ENCODE assay signal across 8 mouse cellular contexts in genomic region chr7:63824009-63824408, GRCm38 (mm10).
DNase-seq lines count a peak whose midpoint lies in the region; ATAC-seq and TF ChIP-seq lines count a peak whose summit lies in the region.

No protein-coding gene starts in this region.

- intact Hi-C loops in heart, adult 2 months (cut with DNase I), result no loop called here

- no peak overlapping the region for H3K27ac ChIP-seq in heart, adult 2 months
- no peak overlapping the region for H3K27ac ChIP-seq in heart, embryonic 11.5 days (ENCODE audit: low read depth, low read length)
- no peak overlapping the region for H3K27ac ChIP-seq in forebrain, embryonic 10.5 days
- H3K27ac ChIP-seq in forebrain, embryonic 12.5 days, result no peak overlapping the region

- peaks cover 4% of the 10 kb centered on the region for H3K4me1 ChIP-seq in heart, adult 2 months (ENCODE audit: control insufficient read depth, insufficient read depth, low read length)
- H3K4me1 ChIP-seq in heart, embryonic 11.5 days (ENCODE audit: control insufficient read depth, insufficient read depth, low read length), result no peaks in the 10 kb centered on the region
- no peaks in the 10 kb centered on the region for H3K4me1 ChIP-seq in forebrain, embryonic 10.5 days
- H3K4me1 ChIP-seq in forebrain, embryonic 12.5 days, result no peaks in the 10 kb centered on the region

- H3K4me3 ChIP-seq in heart, adult 2 months, result no peak overlapping the region
- no peak overlapping the region for H3K4me3 ChIP-seq in heart, embryonic 11.5 days (ENCODE audit: low read depth, low read length)
- no peak overlapping the region for H3K4me3 ChIP-seq in forebrain, embryonic 10.5 days
- no peak overlapping the region for H3K4me3 ChIP-seq in forebrain, embryonic 12.5 days (replicated peaks)

- WGBS in heart, adult 2 months, result 26% methylated on average over 7 of the region's 7 CpGs
- WGBS in heart, embryonic 11.5 days (ENCODE audit: insufficient replicate concordance), result 35% methylated on average over 7 of the region's 7 CpGs
- WGBS in forebrain, embryonic 10.5 days, result 65% methylated on average over 7 of the region's 7 CpGs
- WGBS in forebrain, embryonic 12.5 days, result 72% methylated on average over 7 of the region's 7 CpGs

- H3K79me2 ChIP-seq in heart, adult 2 months (replicated peaks; ENCODE audit: control insufficient read depth, insufficient read depth, low read length), result no peaks in the 10 kb centered on the region

- no peak for TF ChIP-seq POLR2A in heart, adult 2 months (IDR thresholded peaks at IDR 0.05; ENCODE audit: insufficient read depth, low read depth, low read length)

- no peaks in the 10 kb centered on the region for H3K36me3 ChIP-seq in heart, adult 2 months (ENCODE audit: control insufficient read depth, insufficient read depth, low read length)
- no peaks in the 10 kb centered on the region for H3K36me3 ChIP-seq in heart, embryonic 11.5 days (ENCODE audit: control insufficient read depth, insufficient read depth, low read length)
- H3K36me3 ChIP-seq in forebrain, embryonic 10.5 days (replicated peaks), result no peaks in the 10 kb centered on the region
- H3K36me3 ChIP-seq in forebrain, embryonic 12.5 days (replicated peaks), result no peaks in the 10 kb centered on the region

- TF ChIP-seq CTCF in heart, adult 2 months (IDR thresholded peaks at IDR 0.05), result peak; percentile 50

- H3K27me3 ChIP-seq in heart, adult 2 months (ENCODE audit: control insufficient read depth, insufficient read depth, low read length), result no peaks in the 10 kb centered on the region
- no peaks in the 10 kb centered on the region for H3K27me3 ChIP-seq in heart, embryonic 11.5 days (ENCODE audit: control insufficient read depth, insufficient read depth, low read length)
- no peaks in the 10 kb centered on the region for H3K27me3 ChIP-seq in forebrain, embryonic 10.5 days (ENCODE audit: poor library complexity, severe bottlenecking)
- no peaks in the 10 kb centered on the region for H3K27me3 ChIP-seq in forebrain, embryonic 12.5 days

- no peak for ATAC-seq in heart, embryonic 11.5 days (replicated peaks; ENCODE audit: insufficient number of reproducible peaks, low FRiP score, low TSS enrichment)
- peak; percentile 49 to 51; a peak in 2 of 4 replicates for ATAC-seq in hematopoietic stem cell, adult 5-6 weeks (replicated peaks in 1 of 2; ENCODE audit: insufficient read depth in 1 of 2, low FRiP score in 2 of 2, low TSS enrichment in 1 of 2, low read depth in 1 of 2, poor library complexity in 2 of 2, severe bottlenecking in 2 of 2)
- no peak for ATAC-seq in forebrain, embryonic 12.5 days (ENCODE audit: low FRiP score)

- no peaks in the 10 kb centered on the region for H3K9me3 ChIP-seq in heart, embryonic 11.5 days (replicated peaks; ENCODE audit: control insufficient read depth, low read length)
- no peaks in the 10 kb centered on the region for H3K9me3 ChIP-seq in forebrain, embryonic 10.5 days
- H3K9me3 ChIP-seq in forebrain, embryonic 12.5 days, result no peaks in the 10 kb centered on the region

- DNase-seq in heart, adult 2 months, result peak in 1 of 2 experiments; percentile 20
- DNase-seq in adrenal gland, postnatal 36 days, result peak; percentile 59 to 72
- peak; percentile 68 for DNase-seq in lung, postnatal 10 days
- DNase-seq in cerebellum, postnatal 14 days, result no peak
- DNase-seq in forebrain, embryonic 10.5 days (ENCODE audit: extremely low spot score, low spot score), result no peak

- H3K9ac ChIP-seq in heart, adult 2 months (ENCODE audit: low read depth, low read length), result no peak overlapping the region
- no peak overlapping the region for H3K9ac ChIP-seq in heart, embryonic 11.5 days (ENCODE audit: low read depth, low read length)
- H3K9ac ChIP-seq in forebrain, embryonic 12.5 days, result no peak overlapping the region

- no peak overlapping the region for H3K4me2 ChIP-seq in heart, embryonic 11.5 days
- no peak overlapping the region for H3K4me2 ChIP-seq in forebrain, embryonic 12.5 days

- no peak for TF ChIP-seq EP300 in heart, adult 2 months (IDR thresholded peaks at IDR 0.05; ENCODE audit: insufficient read depth, low read depth, low read length)

Comparison
In these comparisons a context has a peak if more than half of its experiments do, and no peak if none do; other contexts are left out.
1. DNase-seq: peak in adrenal gland, postnatal 36 days (2 of 2) and lung, postnatal 10 days (single experiment); none in cerebellum, postnatal 14 days (0 of 2) and forebrain, embryonic 10.5 days (single experiment).
2. ATAC-seq: peak in hematopoietic stem cell, adult 5-6 weeks (2 of 2); none in heart, embryonic 11.5 days (single experiment) and forebrain, embryonic 12.5 days (single experiment).